ENCODE assay signal across 9 mouse cellular contexts in genomic region chr16:24238075-24238555, GRCm38 (mm10).
DNase-seq lines count a peak whose midpoint lies in the region; ATAC-seq and TF ChIP-seq lines count a peak whose summit lies in the region.
"Had no signal": no experiment of that assay in that cellular context is flagged by ENCODE, and none has a peak within 500 bp of the region (broad histone marks: within the 10 kb centered on the region; RNA-seq: fewer than 3 reads in every experiment).

No protein-coding gene starts in this region.

- intact Hi-C loops in left cerebral cortex, postnatal 4 days (cut with DNase I), result no loop called here
- intact Hi-C loops in gastrocnemius, adult 2 months (cut with DNase I), result loop anchor here (1.0 to 5.0 kb wide), 6 partner anchors 81 to 839 kb away; no protein-coding TSS in a partner anchor

- H3K36me3 ChIP-seq in intestine, embryonic 16.5 days (ENCODE audit: control insufficient read depth, insufficient read depth, low read length), result no peaks in the 10 kb centered on the region
- H3K36me3 ChIP-seq in liver, embryonic 16.5 days (ENCODE audit: control insufficient read depth, insufficient read depth), result no peaks in the 10 kb centered on the region
- H3K36me3 ChIP-seq in midbrain, postnatal 0 days (ENCODE audit: insufficient read depth, low read length), result no peaks in the 10 kb centered on the region
- H3K36me3 ChIP-seq: neural tube, embryonic 13.5 days had no signal

- peak; percentile 36; the same call in 1 of the 2 replicates for ATAC-seq in intestine, embryonic 16.5 days
- ATAC-seq in liver, embryonic 16.5 days (ENCODE audit: low read depth), result peak; percentile 48; the same call in 1 of the 2 replicates
- ATAC-seq in midbrain, postnatal 0 days (ENCODE audit: low FRiP score), result no peak

- H3K27me3 ChIP-seq in intestine, embryonic 16.5 days (replicated peaks; ENCODE audit: control insufficient read depth, insufficient read depth, low read length), result no peaks in the 10 kb centered on the region
- no peaks in the 10 kb centered on the region for H3K27me3 ChIP-seq in liver, embryonic 16.5 days (ENCODE audit: control insufficient read depth, insufficient read depth, low read depth, low read length)
- H3K27me3 ChIP-seq in midbrain, postnatal 0 days (ENCODE audit: insufficient read depth, low read length), result no peaks in the 10 kb centered on the region
- H3K27me3 ChIP-seq: neural tube, embryonic 13.5 days had no signal

- H3K27ac ChIP-seq in gastrocnemius, adult 2 months, result peak overlapping the region; percentile 95
- H3K27ac ChIP-seq in intestine, embryonic 16.5 days (ENCODE audit: low read length), result no peak overlapping the region
- H3K27ac ChIP-seq in liver, embryonic 16.5 days (ENCODE audit: low read length), result no peak overlapping the region
- H3K27ac ChIP-seq in midbrain, postnatal 0 days (ENCODE audit: low read depth, low read length), result no peak overlapping the region
- H3K27ac ChIP-seq: neural tube, embryonic 13.5 days had no signal

- H3K4me3 ChIP-seq in gastrocnemius, adult 2 months, result no peak overlapping the region
- H3K4me3 ChIP-seq in intestine, embryonic 16.5 days (ENCODE audit: low read length), result no peak overlapping the region
- H3K4me3 ChIP-seq in liver, embryonic 16.5 days (ENCODE audit: low read depth, low read length), result no peak overlapping the region
- no peak overlapping the region for H3K4me3 ChIP-seq in midbrain, postnatal 0 days (ENCODE audit: low read depth, low read length)
- H3K4me3 ChIP-seq: neural tube, embryonic 13.5 days had no signal

- 55% methylated on average over 3 of the region's 3 CpGs for WGBS in intestine, embryonic 16.5 days
- 42% methylated on average over 3 of the region's 3 CpGs for WGBS in liver, embryonic 16.5 days (ENCODE audit: insufficient replicate concordance)
- 83% methylated on average over 3 of the region's 3 CpGs for WGBS in midbrain, postnatal 0 days

- no peaks in the 10 kb centered on the region for H3K9me3 ChIP-seq in intestine, embryonic 16.5 days (ENCODE audit: control insufficient read depth, low read length)
- no peaks in the 10 kb centered on the region for H3K9me3 ChIP-seq in liver, embryonic 16.5 days (replicated peaks; ENCODE audit: control insufficient read depth, low read length)
- no peaks in the 10 kb centered on the region for H3K9me3 ChIP-seq in midbrain, postnatal 0 days (ENCODE audit: low read length)
- H3K9me3 ChIP-seq: neural tube, embryonic 13.5 days had no signal

- no peak overlapping the region for H3K9ac ChIP-seq in intestine, embryonic 16.5 days (ENCODE audit: low read depth, low read length)
- H3K9ac ChIP-seq in liver, embryonic 16.5 days (ENCODE audit: low read depth, low read length), result no peak overlapping the region
- no peak overlapping the region for H3K9ac ChIP-seq in midbrain, postnatal 0 days (replicated peaks; ENCODE audit: low read length, poor library complexity, severe bottlenecking)
- H3K9ac ChIP-seq: neural tube, embryonic 13.5 days had no signal

- no peak overlapping the region for H3K4me2 ChIP-seq in intestine, embryonic 16.5 days (ENCODE audit: low read depth, low read length)
- no peak overlapping the region for H3K4me2 ChIP-seq in liver, embryonic 16.5 days (ENCODE audit: low read depth, low read length)
- no peak overlapping the region for H3K4me2 ChIP-seq in midbrain, postnatal 0 days (ENCODE audit: low read depth, low read length, poor library complexity, severe bottlenecking)
- H3K4me2 ChIP-seq: neural tube, embryonic 13.5 days had no signal

- DNase-seq in left cerebral cortex, postnatal 4 days, result peak; percentile 20
- no peak for DNase-seq in left cerebral cortex, adult 9 months (ENCODE audit: low spot score in 2 of 2)
- DNase-seq in gastrocnemius, adult 2 months, result peak; percentile 94
- peak; percentile 53 for DNase-seq in thymus, postnatal 0 days (ENCODE audit: low spot score)
- DNase-seq in neural tube, embryonic 10.5 days (ENCODE audit: extremely low spot score, low spot score), result no peak
- DNase-seq in midbrain, postnatal 0 days (ENCODE audit: low spot score), result no peak

- H3K4me1 ChIP-seq in intestine, embryonic 16.5 days (ENCODE audit: control insufficient read depth, insufficient read depth, low read length), result no peaks in the 10 kb centered on the region
- H3K4me1 ChIP-seq in liver, embryonic 16.5 days (ENCODE audit: control insufficient read depth, low read depth, low read length), result peaks cover 3% of the 10 kb centered on the region; the same call in 1 of the 2 replicates
- H3K4me1 ChIP-seq in midbrain, postnatal 0 days (ENCODE audit: insufficient read depth, low read length), result no peaks in the 10 kb centered on the region
- H3K4me1 ChIP-seq: neural tube, embryonic 13.5 days had no signal

- TF ChIP-seq CTCF in gastrocnemius, adult 2 months (IDR thresholded peaks at IDR 0.05), result no peak
- TF ChIP-seq CTCF in midbrain, postnatal 0 days (IDR thresholded peaks at IDR 0.05), result no peak

Comparison
In these comparisons a context has a peak if more than half of its experiments do, and no peak if none do; other contexts are left out.
1. DNase-seq: peak in left cerebral cortex, postnatal 4 days (single experiment), gastrocnemius, adult 2 months (single experiment) and thymus, postnatal 0 days (single experiment); none in left cerebral cortex, adult 9 months (0 of 2), neural tube, embryonic 10.5 days (single experiment) and midbrain, postnatal 0 days (single experiment).